Mouse (Mus musculus): ENCODE results near the gene Usp24. TPM values are rescaled to one million over a fixed set of nuclear protein-coding genes. Genes with fewer than 3 reads are reported as not detected.

The Usp24 gene
- total and polyA plus RNA-seq, 3 experiments: 11.6 to 51.1 (median 44.5) TPM

DNA sequence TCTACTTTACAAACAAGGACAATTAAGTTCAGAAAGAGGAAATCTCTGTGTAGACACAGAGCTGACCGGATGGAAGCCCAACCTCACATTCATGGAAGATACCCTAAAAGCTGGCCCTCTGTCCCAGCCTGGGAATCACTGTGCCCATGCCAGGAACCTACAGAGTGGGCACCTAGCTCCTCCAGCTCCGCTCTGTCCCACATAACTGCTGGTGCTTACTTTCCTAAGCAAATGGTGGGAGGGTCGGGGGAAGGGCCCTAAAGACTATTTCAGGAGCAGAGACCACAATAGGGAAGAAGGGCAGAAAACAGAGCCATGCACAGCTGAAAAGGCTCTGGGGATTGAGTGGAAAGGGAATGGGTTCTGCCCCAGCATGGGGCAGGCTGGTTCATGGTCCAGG lies 164.5 kb downstream of the Usp24 start:
- Histone ChIP-seq H3K36me3 (ENCODE audit: control insufficient read depth, insufficient read depth, low read length) (no peaks in the 10 kb centered on the region), H3K27me3 (ENCODE audit: control insufficient read depth, insufficient read depth, low read length) (no peaks in the 10 kb centered on the region; the same call in 1 of the 2 replicates), H3K4me3 (no peak overlapping the region), H3K79me2 (replicated peaks; ENCODE audit: control insufficient read depth, insufficient read depth, low read length) (no peaks in the 10 kb centered on the region), H3K9ac (ENCODE audit: low read depth, low read length) (no peak overlapping the region), H3K27ac (no peak overlapping the region), H3K4me1 (ENCODE audit: control insufficient read depth, insufficient read depth, low read length) (no peaks in the 10 kb centered on the region)
- TF ChIP-seq EP300 (IDR thresholded peaks at IDR 0.05; ENCODE audit: insufficient read depth, low read depth, low read length): no peak
- TF ChIP-seq CTCF (IDR thresholded peaks at IDR 0.05): no peak
- no peak for TF ChIP-seq POLR2A (IDR thresholded peaks at IDR 0.05; ENCODE audit: insufficient read depth, low read depth, low read length)
- WGBS: 65% methylated on average over 3 of the region's 3 CpGs
- no peak for DNase-seq
- intact Hi-C loops (cut with DNase I): no loop called here

DNA sequence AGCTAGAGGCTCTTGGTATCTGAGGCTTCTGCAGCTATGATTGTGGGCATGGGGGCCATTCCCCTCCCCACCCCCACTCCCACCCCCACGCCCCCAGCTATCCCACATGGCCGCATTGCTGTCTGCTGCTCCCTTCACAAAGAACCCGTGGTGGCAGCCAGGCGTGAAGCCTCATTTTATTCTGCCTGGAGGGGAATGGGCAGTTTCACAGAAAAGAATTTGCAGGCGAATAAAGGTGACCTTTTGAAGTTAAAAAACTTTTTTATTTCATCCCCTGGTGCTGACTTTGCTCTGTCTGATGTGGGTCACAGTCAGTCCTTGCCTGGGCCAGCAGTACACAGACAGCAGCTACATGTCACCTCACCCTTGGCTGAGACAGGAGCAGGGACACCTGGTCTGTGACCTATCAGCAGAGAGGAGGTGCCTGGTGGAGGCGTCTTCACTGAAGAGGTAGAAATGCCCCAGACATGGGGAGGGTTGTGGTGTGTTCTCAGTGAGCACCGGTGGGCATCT lies 167.3 kb downstream of the Usp24 start:
- Histone ChIP-seq H3K36me3 (ENCODE audit: control insufficient read depth, insufficient read depth, low read length) (no peaks in the 10 kb centered on the region), H3K4me3 (no peak overlapping the region), H3K4me1 (ENCODE audit: control insufficient read depth, insufficient read depth, low read length) (no peaks in the 10 kb centered on the region), H3K79me2 (replicated peaks; ENCODE audit: control insufficient read depth, insufficient read depth, low read length) (no peaks in the 10 kb centered on the region), H3K27me3 (ENCODE audit: control insufficient read depth, insufficient read depth, low read length) (no peaks in the 10 kb centered on the region; the same call in 1 of the 2 replicates), H3K9ac (ENCODE audit: low read depth, low read length) (no peak overlapping the region), H3K27ac (no peak overlapping the region)
- TF ChIP-seq CTCF (IDR thresholded peaks at IDR 0.05) (no peak), EP300 (IDR thresholded peaks at IDR 0.05; ENCODE audit: insufficient read depth, low read depth, low read length) (no peak), POLR2A (IDR thresholded peaks at IDR 0.05; ENCODE audit: insufficient read depth, low read depth, low read length) (no peak)
- no peak for DNase-seq
- WGBS: 61% methylated on average over 7 of the region's 7 CpGs
- intact Hi-C loops (cut with DNase I): no loop called here

DNA sequence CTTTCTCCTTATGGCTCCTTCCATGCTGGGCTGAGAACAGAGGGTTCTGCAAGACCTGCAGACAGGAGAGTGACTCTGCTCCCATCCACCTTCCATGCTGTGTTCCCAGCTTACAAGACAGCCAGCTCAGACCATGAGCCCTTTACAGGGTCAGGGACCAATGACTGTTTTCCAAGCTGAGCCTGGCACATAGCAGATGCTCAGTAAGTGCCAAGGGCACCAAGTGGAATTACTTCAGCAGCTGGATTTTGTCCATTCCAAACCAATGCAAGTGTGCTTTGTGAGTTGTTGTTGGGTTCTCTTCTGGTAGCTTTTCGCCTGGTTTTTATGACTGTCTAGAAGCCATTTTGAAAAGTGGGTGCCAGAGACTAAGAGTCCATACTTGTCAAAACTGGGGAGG lies 167.8 kb downstream of the Usp24 start:
- Histone ChIP-seq H3K36me3 (ENCODE audit: control insufficient read depth, insufficient read depth, low read length) (no peaks in the 10 kb centered on the region), H3K4me3 (no peak overlapping the region), H3K27ac (no peak overlapping the region), H3K4me1 (ENCODE audit: control insufficient read depth, insufficient read depth, low read length) (no peaks in the 10 kb centered on the region), H3K9ac (ENCODE audit: low read depth, low read length) (no peak overlapping the region), H3K27me3 (ENCODE audit: control insufficient read depth, insufficient read depth, low read length) (no peaks in the 10 kb centered on the region; the same call in 1 of the 2 replicates), H3K79me2 (replicated peaks; ENCODE audit: control insufficient read depth, insufficient read depth, low read length) (no peaks in the 10 kb centered on the region)
- WGBS: 70% methylated on average over 1 of the region's 1 CpGs
- TF ChIP-seq CTCF (IDR thresholded peaks at IDR 0.05) (no peak), EP300 (IDR thresholded peaks at IDR 0.05; ENCODE audit: insufficient read depth, low read depth, low read length) (no peak), POLR2A (IDR thresholded peaks at IDR 0.05; ENCODE audit: insufficient read depth, low read depth, low read length) (no peak)
- no peak for DNase-seq
- intact Hi-C loops (cut with DNase I): no loop called here

DNA sequence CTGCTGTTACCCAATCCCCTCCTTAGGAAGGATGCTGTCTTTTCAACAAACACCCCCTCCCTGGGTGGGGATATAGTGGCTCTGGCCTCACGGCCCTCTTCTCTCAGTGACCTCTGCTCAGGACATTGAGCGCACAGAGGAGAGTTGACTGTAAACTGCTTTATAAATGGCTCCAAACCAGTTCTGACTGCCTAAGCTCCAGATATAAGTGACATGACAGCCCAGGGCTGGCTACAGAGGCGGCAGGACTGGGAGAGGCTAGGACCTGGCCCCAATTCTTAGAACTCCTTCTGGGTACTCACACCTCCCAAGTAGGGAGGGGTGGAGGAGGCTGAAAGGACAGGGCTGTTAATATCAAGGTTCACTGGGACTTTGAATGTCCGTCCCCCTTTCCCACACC lies 174.6 kb downstream of the Usp24 start:
- H3K4me1 ChIP-seq (ENCODE audit: control insufficient read depth, insufficient read depth, low read length): no peaks in the 10 kb centered on the region
- H3K27me3 ChIP-seq (ENCODE audit: control insufficient read depth, insufficient read depth, low read length): no peaks in the 10 kb centered on the region
- no peak overlapping the region for H3K9ac ChIP-seq (ENCODE audit: low read depth, low read length)
- 46% methylated on average over 4 of the region's 4 CpGs for WGBS
- no peaks in the 10 kb centered on the region for H3K79me2 ChIP-seq (replicated peaks; ENCODE audit: control insufficient read depth, insufficient read depth, low read length)
- intact Hi-C loops (cut with DNase I): no loop called here
- H3K4me3 ChIP-seq: no peak overlapping the region
- no peak for DNase-seq
- no peak overlapping the region for H3K27ac ChIP-seq
- TF ChIP-seq EP300 (IDR thresholded peaks at IDR 0.05; ENCODE audit: insufficient read depth, low read depth, low read length): no peak
- no peak for TF ChIP-seq POLR2A (IDR thresholded peaks at IDR 0.05; ENCODE audit: insufficient read depth, low read depth, low read length)
- no peak for TF ChIP-seq CTCF (IDR thresholded peaks at IDR 0.05)
- no peaks in the 10 kb centered on the region for H3K36me3 ChIP-seq (ENCODE audit: control insufficient read depth, insufficient read depth, low read length)

Other genes starting within 250 kb of the Usp24 start
- gene Pcsk9, start 148.1 kb downstream of the Usp24 start, total RNA-seq (2021): not detected
- 0.02 TPM in 1 of 2 replicates, not detected in the other for gene Pcsk9, start 148.1 kb downstream of the Usp24 start, polyA plus RNA-seq (2012; rRNA removed)
- not detected for gene Bsnd, start 176.1 kb downstream of the Usp24 start, total RNA-seq (2021)
- gene Bsnd, start 176.1 kb downstream of the Usp24 start, polyA plus RNA-seq (2012; rRNA removed): not detected in 2 replicates
- 1 to 10 TPM; 1.4 to 4.0 TPM for gene Dhcr24, start 244.8 kb downstream of the Usp24 start, total RNA-seq (2021)
- gene Dhcr24, start 244.8 kb downstream of the Usp24 start, polyA plus RNA-seq (2012; rRNA removed): 5.2 and 5.4 TPM in 2 replicates

Data from heart, adult 2 months (tissue).